Mouse (Mus musculus) testis, adult 2 months (tissue): ENCODE results near the gene Kif1a.

Experiments used
- CTCF ChIP-seq: fragments of 200-500 bp; IDR thresholded peaks from 2 replicates; pipeline ENCODE4 v1.5.1; 2012; ENCODE audit warnings: low read depth, mild to moderate bottlenecking, inconsistent platforms, low read length, moderate library complexity; ENCODE audit not compliant: control insufficient read depth, insufficient read depth, insufficient replicate concordance
- POLR2A ChIP-seq: fragments of 200-500 bp; IDR thresholded peaks from 2 replicates; pipeline ENCODE4 v1.6.1; 2012; ENCODE audit warnings: low read depth, mild to moderate bottlenecking, inconsistent platforms, low read length, moderate library complexity; ENCODE audit not compliant: control insufficient read depth

- no peak for TF ChIP-seq CTCF
- TF ChIP-seq POLR2A, result no peak
These were observed at the start of gene Kif1a for GRCm38 (mm10) chr1:93101571-93102061.
